ENCODE assay signal across 26 mouse cellular contexts in genomic region chr13:38670051-38670450, GRCm38 (mm10).
"Had no signal": no experiment of that assay in that cellular context is flagged by ENCODE, and none has a peak within 500 bp of the region (broad histone marks: within the 10 kb centered on the region; RNA-seq: fewer than 3 reads in every experiment).

No protein-coding gene starts in this region.

- H3K27ac ChIP-seq: gastrocnemius, adult 2 months; heart, embryonic 10.5 days; hindbrain, embryonic 10.5 days; hindbrain, embryonic 13.5 days; intestine, embryonic 15.5 days; layer of hippocampus, adult 2 months; left cerebral cortex, adult 2 months; limb, embryonic 10.5 days; limb, embryonic 12.5 days; liver, embryonic 13.5 days; liver, embryonic 15.5 days had no signal

- H3K4me2 ChIP-seq: heart, embryonic 12.5 days; hindbrain, embryonic 13.5 days; intestine, embryonic 15.5 days; limb, embryonic 12.5 days; liver, embryonic 11.5 days; liver, embryonic 13.5 days; liver, embryonic 15.5 days had no signal

- ATAC-seq: inflammation-experienced regulatory T-cells, adult 6 months; intestine, embryonic 15.5 days; intestine, postnatal 0 days had no signal

- DNase-seq: gastrocnemius, adult 2 months; gastrocnemius, postnatal 10 days; gastrocnemius, postnatal 25 days; heart, adult 18-20 months; heart, postnatal 10 days; heart, postnatal 4 days; kidney, adult 18-20 months; kidney, adult 8-10 months; kidney, postnatal 10 days; kidney, postnatal 25 days; kidney, postnatal 4 days; liver; liver, embryonic 13.5 days had no signal

- H3K4me1 ChIP-seq: heart, embryonic 10.5 days; heart, embryonic 12.5 days; hindbrain, embryonic 10.5 days; hindbrain, embryonic 13.5 days; intestine, embryonic 15.5 days; limb, embryonic 10.5 days; limb, embryonic 12.5 days had no signal

- H3K4me3 ChIP-seq: gastrocnemius, adult 2 months; heart, embryonic 10.5 days; heart, embryonic 12.5 days; hindbrain, embryonic 10.5 days; hindbrain, embryonic 13.5 days; intestine, embryonic 15.5 days; layer of hippocampus, adult 2 months; left cerebral cortex, adult 2 months; limb, embryonic 10.5 days; limb, embryonic 12.5 days; liver, embryonic 13.5 days; liver, embryonic 15.5 days had no signal

- H3K36me3 ChIP-seq: heart, embryonic 10.5 days; heart, embryonic 12.5 days; hindbrain, embryonic 10.5 days; hindbrain, embryonic 13.5 days; intestine, embryonic 15.5 days; limb, embryonic 10.5 days; limb, embryonic 12.5 days; liver, embryonic 13.5 days; liver, embryonic 15.5 days had no signal

- H3K9ac ChIP-seq: heart, embryonic 12.5 days; hindbrain, embryonic 13.5 days; intestine, embryonic 15.5 days; limb, embryonic 12.5 days; liver, embryonic 13.5 days; liver, embryonic 15.5 days had no signal

- H3K9me3 ChIP-seq: heart, embryonic 10.5 days; heart, embryonic 12.5 days; hindbrain, embryonic 10.5 days; hindbrain, embryonic 13.5 days; intestine, embryonic 15.5 days; limb, embryonic 10.5 days; limb, embryonic 12.5 days; liver, embryonic 13.5 days; liver, embryonic 15.5 days had no signal

- H3K27me3 ChIP-seq: heart, embryonic 12.5 days; hindbrain, embryonic 13.5 days; intestine, embryonic 15.5 days; limb, embryonic 12.5 days; liver, embryonic 13.5 days; liver, embryonic 15.5 days had no signal
